Mouse (Mus musculus) frontal cortex, adult (tissue): ENCODE results near the gene Eif3l.

Experiments used
- ATAC-seq: cut with Nextera tagmentation; 2 replicates; pipeline ENCODE4 v1.9.2; 2017; ENCODE audit warnings: mild to moderate bottlenecking, moderate library complexity, mixed read lengths; ENCODE audit not compliant: low TSS enrichment

Eif3l gene

DNA sequence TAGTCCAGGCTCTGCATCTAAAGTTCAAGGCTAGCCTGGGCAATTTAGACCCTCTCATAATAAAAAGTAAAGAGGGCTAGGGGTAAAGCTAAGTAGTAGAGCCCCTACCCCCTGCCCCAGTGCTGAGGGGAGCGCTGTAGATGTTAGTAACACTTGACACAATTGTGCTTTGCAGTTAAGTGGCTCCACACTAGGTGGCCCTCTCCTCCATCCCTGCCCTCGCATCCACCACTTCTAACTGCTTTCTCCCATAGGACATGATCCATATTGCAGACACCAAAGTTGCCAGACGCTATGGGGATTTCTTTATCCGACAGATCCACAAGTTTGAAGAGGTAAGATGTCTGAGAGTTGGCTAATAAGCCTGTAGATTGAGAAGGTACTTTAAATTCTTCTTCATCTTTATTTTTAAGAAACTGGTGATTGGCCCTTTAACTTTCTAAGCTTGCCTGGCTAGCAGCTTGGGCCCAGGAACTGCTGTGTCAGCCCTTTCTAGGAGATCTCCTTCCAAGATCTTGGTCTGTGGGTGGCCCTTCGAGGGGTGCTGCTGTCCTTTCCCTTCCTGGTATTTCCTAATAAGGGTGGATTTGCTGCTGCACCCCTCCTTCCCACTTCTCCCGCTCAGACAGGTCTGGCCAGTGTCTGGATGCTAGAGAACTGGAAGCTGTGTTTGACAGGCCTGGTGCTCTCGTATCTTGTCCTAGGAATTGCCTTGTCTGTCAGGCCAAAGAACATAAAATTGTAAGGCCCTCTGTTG is 18.3 kb downstream of the Eif3l start:
- peak; percentile 60; the same call in 1 of the 2 replicates for ATAC-seq

DNA sequence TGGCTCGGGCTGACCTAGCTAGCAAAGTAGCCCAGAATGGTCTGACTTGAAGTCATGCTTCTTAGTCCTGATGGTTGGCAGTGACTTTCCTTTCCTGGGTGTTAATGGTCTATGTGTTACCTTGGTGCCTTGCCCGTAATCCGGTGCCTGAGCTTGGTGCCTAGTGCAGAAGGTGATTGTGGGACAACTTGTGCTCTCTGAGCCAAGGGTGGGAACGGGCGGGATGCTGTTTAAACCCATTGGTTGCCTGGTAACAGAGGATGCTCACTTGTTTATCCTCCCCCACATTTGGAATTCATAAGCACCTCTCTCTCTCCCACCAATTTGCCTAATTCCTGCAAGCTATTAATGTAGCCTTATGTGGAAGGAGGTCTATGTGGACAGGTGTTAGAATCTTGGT is 20.5 kb downstream of the Eif3l start:
- ATAC-seq, result no peak

DNA sequence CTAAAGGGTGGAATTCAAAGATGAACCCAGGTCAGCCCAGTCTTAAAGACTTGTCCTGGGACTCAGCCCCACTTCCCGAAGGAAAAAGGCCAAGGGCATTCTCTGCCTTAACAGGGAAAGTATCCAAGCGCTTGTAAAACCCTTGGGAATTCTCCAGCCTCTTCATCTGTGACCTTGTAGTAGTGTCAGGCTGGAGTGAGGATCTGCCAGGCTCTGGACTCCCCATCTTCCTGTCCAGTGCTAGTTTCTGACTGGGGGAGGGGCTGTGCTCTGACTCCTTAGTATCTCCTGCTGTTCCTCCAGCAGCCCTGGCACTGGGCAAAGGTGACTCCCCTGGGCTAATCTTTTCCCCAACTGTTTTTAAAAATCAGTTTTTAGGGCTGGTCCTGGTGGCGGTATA is 21.6 kb downstream of the Eif3l start:
- no peak for ATAC-seq

DNA sequence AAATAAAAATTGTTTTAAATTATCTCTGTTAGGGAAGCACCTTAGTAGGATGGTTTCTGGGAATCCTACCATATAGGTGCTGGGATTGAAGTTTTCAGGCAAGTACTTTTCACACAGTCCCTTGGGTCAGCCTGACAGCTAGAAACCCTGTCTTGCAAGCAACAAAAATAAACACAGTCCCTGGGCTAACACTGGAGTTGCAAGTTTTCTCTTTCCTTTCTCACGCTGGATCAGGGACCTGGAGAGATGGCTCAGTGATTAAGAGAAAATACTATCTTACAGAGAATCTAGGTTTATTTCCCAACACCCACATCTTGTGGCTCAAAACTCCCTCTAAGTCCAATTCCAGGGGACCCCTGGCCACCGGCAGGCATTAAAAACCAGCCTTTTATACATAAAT is 22.2 kb downstream of the Eif3l start:
- no peak for ATAC-seq

DNA sequence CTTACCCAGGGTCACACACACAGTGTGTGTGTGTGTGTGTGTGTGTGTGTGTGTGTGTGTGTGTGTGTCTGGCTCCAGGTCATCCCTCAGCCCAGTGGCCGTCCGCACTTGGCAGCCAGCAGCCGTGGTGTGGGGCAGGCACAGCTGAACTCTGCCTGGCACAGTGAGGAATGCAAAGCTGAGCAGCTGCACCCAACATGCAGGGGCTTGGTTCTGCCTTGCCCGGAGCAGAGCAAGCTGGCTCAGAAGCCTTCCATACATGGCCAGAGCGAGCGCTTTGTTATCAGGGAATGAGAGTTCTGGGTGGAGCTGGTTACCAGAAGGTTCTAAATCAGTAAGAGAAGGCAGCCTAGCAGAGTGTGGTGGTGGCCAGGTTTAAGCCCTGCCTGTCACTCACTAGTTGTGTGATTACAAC is 22.6 kb downstream of the Eif3l start:
- ATAC-seq, result peak; percentile 42; the same call in 1 of the 2 replicates

DNA sequence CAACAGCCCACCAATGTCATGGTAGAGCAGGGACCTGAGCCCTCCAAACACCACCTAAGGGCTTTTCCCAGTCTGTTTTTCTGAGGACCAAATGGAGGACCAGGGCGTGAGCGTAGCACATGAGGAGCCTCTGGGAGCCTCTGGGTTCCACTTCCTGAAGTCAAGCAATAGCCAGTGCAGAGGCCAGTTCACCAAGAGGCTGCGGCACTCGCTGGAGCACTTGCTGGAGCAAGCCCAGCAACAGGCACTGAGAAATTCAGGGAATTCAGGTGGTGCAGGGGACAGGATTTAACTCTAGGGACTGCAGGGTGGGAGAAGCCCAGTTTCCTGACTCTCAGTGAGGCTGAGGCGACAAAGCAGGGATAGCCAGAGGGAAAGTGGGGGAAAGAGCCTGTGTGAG is 23.2 kb downstream of the Eif3l start:
- ATAC-seq, result no peak

DNA sequence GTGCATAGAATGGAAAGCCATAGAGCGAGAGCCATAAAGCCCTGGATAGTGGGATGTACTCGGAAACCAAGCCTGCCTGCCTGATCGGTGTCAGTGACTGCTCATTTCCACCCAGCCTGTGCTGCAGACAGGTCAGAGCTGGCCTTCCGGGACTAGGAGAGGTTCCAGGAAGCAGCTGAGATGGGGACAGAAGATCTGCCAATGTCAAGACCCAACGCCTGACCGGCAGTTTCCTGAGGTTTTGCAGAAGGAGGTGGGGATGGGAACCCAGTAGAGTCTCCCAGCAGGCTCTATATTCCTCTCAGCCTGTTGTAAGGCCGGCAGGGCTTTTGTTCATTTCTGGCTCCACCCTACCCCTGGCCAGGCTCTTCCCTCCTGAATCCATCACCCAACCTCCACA is 23.9 kb downstream of the Eif3l start:
- no peak for ATAC-seq

DNA sequence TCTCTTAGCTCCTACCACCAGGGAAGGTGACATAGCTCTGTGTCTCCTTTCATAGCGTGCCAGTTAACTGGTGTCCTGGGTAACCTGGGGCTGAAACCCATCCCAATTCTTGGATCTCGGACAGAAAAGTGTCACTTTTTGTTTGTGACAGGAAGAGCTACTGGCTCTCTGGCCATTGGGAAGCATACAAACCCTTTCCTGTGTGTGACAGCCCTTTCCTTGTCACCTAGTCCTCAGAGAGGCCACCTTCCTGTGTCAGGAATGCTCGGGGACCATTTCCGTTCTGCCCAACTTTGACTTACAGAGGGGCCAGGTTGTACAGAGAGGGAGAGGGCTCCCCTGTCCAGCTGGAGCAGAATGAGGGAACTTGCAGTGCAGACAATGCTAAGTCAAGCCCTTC is 24.5 kb downstream of the Eif3l start:
- no peak for ATAC-seq

DNA sequence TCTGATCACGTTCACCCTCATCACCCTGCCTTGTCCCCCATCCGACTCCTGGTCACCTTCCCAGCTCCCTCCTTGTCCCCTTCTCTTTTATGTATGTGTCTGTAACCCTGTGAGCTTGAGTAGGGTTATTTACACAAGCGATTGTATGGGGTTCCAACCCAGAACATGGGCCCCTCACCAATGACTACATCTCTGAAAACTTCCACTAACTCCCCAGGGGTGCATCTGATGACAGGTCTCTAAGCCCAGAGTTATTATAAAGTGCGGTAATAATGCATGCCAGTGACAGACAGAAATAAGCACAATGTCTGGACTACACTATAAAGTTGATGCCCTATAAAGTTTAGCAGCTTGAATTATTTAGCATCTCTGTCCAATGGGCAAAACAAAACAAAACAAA is 25.4 kb downstream of the Eif3l start:
- no peak for ATAC-seq

DNA sequence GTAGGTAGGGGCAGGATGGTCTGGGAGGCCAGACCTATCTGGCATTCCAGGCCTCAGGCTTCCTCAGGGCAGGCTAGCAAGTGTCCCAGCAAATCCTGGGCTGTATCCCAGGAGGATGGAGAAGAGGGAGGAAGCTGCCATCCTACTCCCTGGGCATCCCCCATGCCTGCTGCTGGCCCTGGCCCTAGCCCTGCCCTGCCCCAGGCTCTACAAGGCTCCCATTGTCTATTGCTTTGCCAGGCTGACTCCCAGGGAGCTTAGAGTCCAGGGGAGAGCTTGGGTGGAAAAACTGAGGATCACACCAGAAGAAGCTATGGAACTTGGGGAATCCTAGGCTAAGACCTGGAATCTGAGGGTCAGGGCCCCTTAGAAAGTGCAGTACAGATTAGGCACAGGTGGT is 26.6 kb downstream of the Eif3l start:
- ATAC-seq, result 0 out of 2 replicates have a peak, but pooled peaks have one; percentile 43

DNA sequence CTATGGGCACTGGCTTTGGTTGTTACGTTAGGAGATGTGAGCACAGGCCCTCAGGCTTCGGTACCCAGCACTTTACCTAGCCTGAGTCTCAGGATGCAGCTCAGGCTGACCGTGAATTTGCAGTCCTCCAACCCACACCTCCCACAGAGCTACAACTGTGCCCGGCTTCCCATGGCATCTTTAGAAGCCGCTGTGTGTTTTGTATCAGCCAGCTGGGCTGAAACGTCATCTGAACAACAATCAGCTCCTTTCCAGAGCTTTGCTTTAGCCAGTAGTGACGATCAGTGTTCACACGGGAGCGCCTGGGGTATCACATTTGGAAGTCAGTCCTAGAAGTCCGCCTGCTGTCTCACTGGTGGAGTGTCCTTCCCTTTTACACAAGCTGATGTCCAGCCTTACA is 28.3 kb downstream of the Eif3l start:
- ATAC-seq, result peak; percentile 56

DNA sequence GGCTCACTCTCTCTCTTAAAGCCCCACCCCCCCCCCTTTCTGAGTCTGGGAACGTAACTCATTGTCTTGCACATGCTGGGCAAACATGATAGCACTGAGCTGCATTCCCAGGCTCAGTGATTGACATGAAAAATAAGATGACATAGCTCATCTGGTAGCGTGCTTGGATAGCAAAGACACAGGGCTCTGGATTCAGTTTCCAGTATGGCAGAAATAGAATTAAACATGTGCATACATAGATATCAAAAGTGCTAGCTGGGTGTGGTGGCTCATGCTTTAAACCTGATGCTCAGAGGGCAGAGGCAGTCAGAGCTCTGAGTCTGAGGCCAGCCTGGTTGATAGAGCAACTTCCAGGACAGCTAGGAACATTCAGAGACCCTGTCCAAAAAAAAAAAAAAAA is 30.8 kb downstream of the Eif3l start:
- ATAC-seq, result no peak

DNA sequence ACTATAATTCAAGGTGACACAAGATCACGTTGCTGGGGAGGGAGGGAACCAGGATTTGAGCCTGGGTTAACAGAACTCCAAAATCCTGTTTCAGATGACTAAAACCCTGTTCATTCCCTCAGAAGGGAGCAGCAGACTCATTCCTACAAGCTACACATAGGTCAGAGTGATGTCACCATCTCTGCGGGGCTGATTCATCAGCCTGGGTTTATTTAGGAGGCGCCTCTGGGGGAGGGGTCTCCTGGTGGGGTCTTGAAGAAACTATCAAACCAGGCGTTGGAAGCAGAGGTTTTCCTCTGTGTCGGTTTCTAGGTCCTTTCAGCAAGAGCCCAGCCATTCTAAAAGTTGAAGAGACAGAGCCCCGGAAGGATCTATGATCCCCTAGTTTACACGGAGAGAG is 33.0 kb downstream of the Eif3l start:
- ATAC-seq, result no peak

DNA sequence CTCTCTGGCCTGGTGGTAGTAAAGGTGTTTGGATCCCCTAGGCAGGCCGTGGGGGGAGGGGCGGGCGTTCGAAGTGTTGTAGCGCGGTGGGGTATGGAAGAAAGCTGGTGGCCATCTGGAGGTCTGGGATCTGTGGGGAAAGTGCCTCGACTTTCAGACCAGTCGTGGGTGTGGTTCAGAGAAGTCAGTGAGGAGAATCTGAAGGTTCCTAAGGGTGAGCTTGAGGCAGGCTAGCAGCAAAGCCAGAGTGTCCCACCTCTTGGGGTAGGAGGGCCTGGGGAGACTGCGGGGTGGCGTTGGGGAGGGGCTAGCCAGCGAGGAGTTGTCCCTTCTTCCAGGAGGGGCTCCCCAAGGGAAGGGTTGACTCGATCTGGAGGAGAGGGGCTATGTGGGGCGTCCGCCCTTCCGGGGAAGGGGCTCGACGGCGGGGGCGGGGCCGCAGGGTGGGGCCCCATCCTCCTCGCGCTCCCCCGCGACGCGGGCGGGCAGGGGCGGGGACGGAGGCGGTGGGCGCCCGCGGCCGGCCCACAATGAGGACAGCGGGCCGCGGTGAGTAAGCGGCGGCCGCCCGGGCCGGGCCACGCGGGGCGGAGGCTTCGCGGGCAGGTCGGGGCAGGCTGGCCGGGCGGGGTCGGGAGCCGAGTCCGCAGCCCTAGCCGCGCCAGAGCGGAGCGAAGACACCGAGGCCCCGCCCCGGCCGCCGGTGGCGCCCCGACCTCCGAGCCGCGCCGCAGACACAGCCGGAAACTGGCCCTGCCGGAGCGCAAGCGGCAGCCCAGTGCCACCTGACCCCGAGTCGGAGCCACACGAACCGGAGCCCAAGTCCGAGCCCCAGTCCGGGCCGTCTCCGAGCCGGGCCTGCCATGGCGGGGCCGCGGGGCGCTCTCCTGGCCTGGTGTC is 33.7 kb downstream of the Eif3l start, which contains the start of gene Micall1:
Gene Micall1, plus strand, starts transcription at position 478 of the 900 bp plus-strand sequence.
- peak; percentile 54 for ATAC-seq

DNA sequence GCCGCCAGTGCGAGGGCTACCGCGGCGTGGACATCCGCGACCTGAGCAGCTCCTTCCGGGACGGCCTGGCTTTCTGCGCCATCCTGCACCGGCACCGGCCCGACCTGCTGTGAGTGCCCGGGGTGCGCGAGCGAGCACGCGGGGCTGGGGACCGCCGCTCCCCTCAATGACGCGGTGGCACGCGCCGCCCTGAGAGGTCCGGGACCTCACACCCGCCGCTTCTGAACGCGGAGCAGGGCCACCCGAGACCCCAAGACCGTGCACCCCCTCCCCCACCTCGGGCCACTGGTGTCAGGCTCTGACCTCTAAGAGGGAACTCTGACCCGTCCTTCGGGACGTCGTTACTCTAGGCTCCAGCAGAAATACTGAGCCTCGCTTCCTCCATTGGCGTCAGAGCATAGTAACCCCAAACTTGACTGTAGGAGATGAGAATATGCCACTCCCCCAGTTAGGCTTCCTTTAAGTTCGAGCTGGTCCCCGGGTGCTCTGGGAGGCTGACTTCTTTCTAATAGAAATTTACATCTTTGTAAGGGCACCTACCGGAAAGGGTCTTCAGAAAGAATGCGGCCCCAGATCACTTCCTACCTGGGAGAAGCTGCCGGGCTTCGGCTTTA is 34.4 kb downstream of the Eif3l start:
- ATAC-seq, result peak; percentile 41

DNA sequence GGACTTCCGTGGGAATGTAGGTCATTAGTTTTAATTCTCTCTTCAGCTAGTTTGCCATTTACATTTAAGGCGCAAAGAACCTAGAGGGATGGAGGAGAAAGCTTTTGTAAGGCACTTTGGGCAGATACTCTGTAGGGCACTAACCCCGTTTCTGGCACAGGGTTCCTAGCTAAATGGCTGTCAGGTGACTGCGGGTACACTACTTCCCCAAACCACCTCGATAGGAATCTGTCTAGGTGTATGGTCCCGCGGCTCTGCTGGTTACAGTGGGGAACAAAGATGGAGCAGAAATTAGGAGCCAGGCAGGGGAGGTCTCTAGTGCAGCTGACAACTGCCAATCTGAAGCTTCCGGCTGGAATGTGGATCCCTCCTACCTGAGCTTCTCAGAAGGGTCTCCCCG is 35.1 kb downstream of the Eif3l start:
- no peak for ATAC-seq

DNA sequence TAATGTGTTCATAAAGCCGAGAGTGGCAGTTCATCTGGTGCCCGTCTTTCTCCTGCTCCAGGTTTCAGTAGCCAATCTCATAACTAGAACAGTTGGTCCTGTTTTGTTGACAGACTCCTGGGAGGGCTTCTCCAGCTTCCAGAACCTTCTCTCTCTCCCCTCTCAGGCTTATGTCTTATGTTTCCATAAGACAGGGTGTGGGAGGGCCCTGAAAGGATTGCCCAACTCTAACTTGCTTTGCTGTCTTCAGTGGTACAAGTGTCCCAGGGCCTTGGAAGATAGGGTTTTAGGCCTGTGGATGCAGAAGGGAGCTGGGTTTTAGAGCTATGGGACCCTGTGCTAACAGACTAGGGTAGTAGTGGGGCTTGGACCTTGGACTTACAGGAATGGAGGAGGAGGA is 35.5 kb downstream of the Eif3l start:
- no peak for ATAC-seq

DNA sequence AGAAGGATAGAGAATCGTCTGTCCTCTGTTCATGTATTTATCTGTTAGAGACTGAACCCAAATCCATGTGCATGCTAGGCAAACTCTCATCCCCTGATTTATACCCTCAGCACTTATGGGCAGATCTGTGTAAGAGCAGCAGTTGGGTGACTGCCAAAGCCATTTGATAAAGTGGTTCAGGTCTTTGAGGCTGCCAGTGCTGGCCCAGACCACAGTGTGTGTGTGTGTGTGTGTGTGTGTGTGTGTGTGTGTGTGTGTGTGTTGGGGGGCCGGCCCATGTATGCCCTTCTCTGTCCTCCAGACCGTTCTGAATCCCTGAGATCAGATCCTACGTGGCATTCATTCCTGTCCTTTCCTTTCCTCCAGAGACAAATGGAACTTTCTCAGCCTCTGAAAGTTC is 36.8 kb downstream of the Eif3l start:
- no peak for ATAC-seq

DNA sequence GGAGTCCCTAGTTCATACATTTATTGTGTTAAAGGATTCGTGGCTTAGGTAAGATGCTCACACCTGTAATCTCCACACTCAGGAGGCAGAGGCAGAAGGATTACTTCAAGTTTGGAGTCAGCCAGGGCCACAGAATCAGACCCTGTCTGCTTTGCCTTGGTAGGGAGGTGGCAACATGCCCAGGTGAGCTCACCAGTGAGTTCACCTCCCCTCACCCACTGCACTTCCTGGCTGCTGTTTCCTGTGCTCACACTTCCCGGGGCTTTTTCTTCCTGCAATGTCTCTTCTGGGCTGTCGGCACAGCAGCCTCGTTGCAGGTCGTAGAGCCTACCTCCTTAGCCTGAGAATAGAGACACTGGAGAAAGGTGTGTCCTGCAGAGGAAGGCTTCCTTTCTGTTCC is 40.3 kb downstream of the Eif3l start:
- no peak for ATAC-seq

DNA sequence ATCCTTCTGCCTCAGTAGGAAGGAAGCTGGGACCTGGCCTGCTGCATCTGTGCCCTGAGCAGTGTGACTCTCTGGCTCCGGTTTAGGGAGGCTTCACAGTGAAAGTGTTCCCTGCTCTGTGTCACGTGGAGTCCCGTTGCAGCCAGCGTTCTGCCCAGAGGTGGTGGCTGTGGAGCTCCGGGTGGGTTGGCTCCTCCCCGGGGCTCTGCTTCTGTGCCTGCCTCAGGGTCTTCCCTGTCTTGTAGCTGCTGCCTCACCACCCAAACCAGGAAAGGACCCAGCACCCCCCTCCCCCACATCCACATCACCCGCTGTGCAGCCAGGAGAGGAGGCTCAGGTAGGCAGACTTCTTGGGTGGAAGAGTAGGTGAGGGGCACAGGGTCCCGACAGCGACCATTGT is 44.5 kb downstream of the Eif3l start:
- no peak for ATAC-seq

DNA sequence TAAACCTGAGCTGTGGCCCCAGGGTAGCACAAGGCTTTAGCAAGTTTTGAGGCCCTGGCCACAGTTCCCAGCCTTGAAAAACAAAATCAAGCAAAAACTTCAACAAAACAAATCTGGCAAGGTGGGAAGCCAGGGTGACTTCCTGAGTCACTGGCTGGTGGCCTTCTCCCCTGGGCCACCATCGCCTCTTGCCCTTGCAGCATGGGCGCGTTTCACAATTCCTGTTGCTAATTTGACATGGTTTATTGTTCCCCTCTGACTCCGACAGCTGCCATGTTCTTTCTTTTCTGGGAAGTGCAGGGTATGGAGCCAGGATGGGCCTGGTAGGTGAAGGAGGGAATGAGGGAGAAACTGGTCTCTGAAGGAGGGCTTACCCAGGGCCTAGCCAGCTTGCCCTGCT is 47.1 kb downstream of the Eif3l start:
- ATAC-seq, result no peak

DNA sequence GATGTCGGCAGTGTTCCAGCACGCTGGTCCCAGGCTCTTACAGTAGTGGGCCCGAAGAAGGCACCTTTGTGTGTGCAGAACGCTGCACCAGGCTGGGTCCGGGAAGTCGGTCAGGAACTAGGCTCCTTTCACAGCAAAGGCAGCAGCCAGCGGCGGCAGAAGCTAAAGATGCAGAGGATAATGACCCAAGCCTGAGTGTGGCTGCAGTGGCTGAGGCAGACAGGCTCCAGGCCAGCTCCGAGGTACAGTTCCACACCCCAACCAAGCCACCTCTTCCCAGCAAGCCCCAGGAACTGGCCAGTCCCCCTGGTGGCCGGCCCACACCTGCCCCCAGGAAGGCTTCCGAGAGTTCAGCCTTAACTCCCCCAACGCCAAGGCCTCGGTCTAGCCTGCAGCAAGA is 47.6 kb downstream of the Eif3l start:
- no peak for ATAC-seq

DNA sequence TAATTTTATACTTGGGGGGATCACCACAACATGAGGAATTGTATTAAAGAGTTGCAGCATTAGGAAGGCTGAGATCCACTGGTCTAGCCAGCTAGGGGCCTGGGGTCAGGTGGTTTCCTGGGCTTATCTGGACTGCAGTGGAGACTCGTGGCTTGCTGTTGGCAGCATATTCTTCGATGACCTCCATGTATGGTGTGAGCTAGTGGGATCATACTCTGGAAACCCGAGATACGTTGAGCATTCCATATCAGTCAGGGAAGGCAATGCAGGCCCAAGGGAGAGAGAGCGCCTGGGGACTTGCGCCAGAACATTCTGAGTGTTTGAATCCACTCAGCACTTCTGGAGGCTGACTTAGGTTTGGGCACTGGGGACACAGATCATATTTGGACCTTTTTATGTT is 48.8 kb downstream of the Eif3l start:
- no peak for ATAC-seq
